Mouse (Mus musculus): ENCODE measurements around the gene Gpr37l1. TPM values are rescaled to one million over a fixed set of nuclear protein-coding genes. Genes with fewer than 3 reads are reported as not detected.

The Gpr37l1 gene
- polyA plus RNA-seq, 1 experiment: 0.67 TPM

- TF ChIP-seq CTCF (IDR thresholded peaks at IDR 0.05; ENCODE audit: control insufficient read depth, insufficient read depth, low read length): no peak
- WGBS: 85% methylated on average over 6 of the region's 6 CpGs
Measured at GRCm38 (mm10) chr1:135162720-135163119, 4.8 kb downstream of the Gpr37l1 start.

GRCm38 (mm10) chr1:135160411-135161050 is 7.0 kb downstream of the Gpr37l1 start:
- no peak for TF ChIP-seq POLR2A (IDR thresholded peaks at IDR 0.05; ENCODE audit: borderline replicate concordance, control insufficient read depth, low read depth, low read length)
- TF ChIP-seq CTCF (IDR thresholded peaks at IDR 0.05; ENCODE audit: control insufficient read depth, insufficient read depth, low read length): no peak
- no peak overlapping the region for H3K4me3 ChIP-seq (replicated peaks; ENCODE audit: control insufficient read depth, low read depth, low read length)
- no peaks in the 10 kb centered on the region for H3K4me1 ChIP-seq (ENCODE audit: control insufficient read depth, insufficient read depth, low read length)
- 86% methylated on average over 13 of the region's 13 CpGs for WGBS
- no peak overlapping the region for H3K27ac ChIP-seq (ENCODE audit: control insufficient read depth, insufficient read depth, low read depth, low read length, poor library complexity)

More at GRCm38 (mm10) chr1:135162720-135163119, 4.8 kb downstream of the Gpr37l1 start:
- H3K4me3 ChIP-seq (replicated peaks; ENCODE audit: control insufficient read depth, low read depth, low read length): no peak overlapping the region
- H3K27ac ChIP-seq (ENCODE audit: control insufficient read depth, insufficient read depth, low read depth, low read length, poor library complexity): no peak overlapping the region
- no peaks in the 10 kb centered on the region for H3K4me1 ChIP-seq (ENCODE audit: control insufficient read depth, insufficient read depth, low read length)

GRCm38 (mm10) chr1:135159556-135160123 is 7.8 kb downstream of the Gpr37l1 start:
- Histone ChIP-seq H3K4me3 (replicated peaks; ENCODE audit: control insufficient read depth, low read depth, low read length) (no peak overlapping the region), H3K4me1 (ENCODE audit: control insufficient read depth, insufficient read depth, low read length) (no peaks in the 10 kb centered on the region), H3K27ac (ENCODE audit: control insufficient read depth, insufficient read depth, low read depth, low read length, poor library complexity) (no peak overlapping the region)
- WGBS: 82% methylated on average over 11 of the region's 11 CpGs
- TF ChIP-seq POLR2A (IDR thresholded peaks at IDR 0.05; ENCODE audit: borderline replicate concordance, control insufficient read depth, low read depth, low read length) (no peak), CTCF (IDR thresholded peaks at IDR 0.05; ENCODE audit: control insufficient read depth, insufficient read depth, low read length) (no peak)

GRCm38 (mm10) chr1:135159074-135159473 is 8.4 kb downstream of the Gpr37l1 start:
- no peak overlapping the region for H3K27ac ChIP-seq (ENCODE audit: control insufficient read depth, insufficient read depth, low read depth, low read length, poor library complexity)
- H3K4me3 ChIP-seq (replicated peaks; ENCODE audit: control insufficient read depth, low read depth, low read length): no peak overlapping the region
- H3K4me1 ChIP-seq (ENCODE audit: control insufficient read depth, insufficient read depth, low read length): no peaks in the 10 kb centered on the region
- 76% methylated on average over 7 of the region's 7 CpGs for WGBS
- TF ChIP-seq CTCF (IDR thresholded peaks at IDR 0.05; ENCODE audit: control insufficient read depth, insufficient read depth, low read length): no peak
- TF ChIP-seq POLR2A (IDR thresholded peaks at IDR 0.05; ENCODE audit: borderline replicate concordance, control insufficient read depth, low read depth, low read length): no peak

- 81% methylated on average over 5 of the region's 5 CpGs for WGBS
Measured at GRCm38 (mm10) chr1:135158633-135159032, 8.8 kb downstream of the Gpr37l1 start.

GRCm38 (mm10) chr1:135156300-135156699 is 11.2 kb downstream of the Gpr37l1 start:
- H3K4me1 ChIP-seq (ENCODE audit: control insufficient read depth, insufficient read depth, low read length): no peaks in the 10 kb centered on the region
- no peak overlapping the region for H3K4me3 ChIP-seq (replicated peaks; ENCODE audit: control insufficient read depth, low read depth, low read length)
- WGBS: 86% methylated on average over 6 of the region's 6 CpGs
- H3K27ac ChIP-seq (ENCODE audit: control insufficient read depth, insufficient read depth, low read depth, low read length, poor library complexity): no peak overlapping the region
- TF ChIP-seq POLR2A (IDR thresholded peaks at IDR 0.05; ENCODE audit: borderline replicate concordance, control insufficient read depth, low read depth, low read length) (no peak), CTCF (IDR thresholded peaks at IDR 0.05; ENCODE audit: control insufficient read depth, insufficient read depth, low read length) (no peak)

More at GRCm38 (mm10) chr1:135158633-135159032, 8.8 kb downstream of the Gpr37l1 start:
- Histone ChIP-seq H3K27ac (ENCODE audit: control insufficient read depth, insufficient read depth, low read depth, low read length, poor library complexity) (no peak overlapping the region), H3K4me1 (ENCODE audit: control insufficient read depth, insufficient read depth, low read length) (no peaks in the 10 kb centered on the region), H3K4me3 (replicated peaks; ENCODE audit: control insufficient read depth, low read depth, low read length) (no peak overlapping the region)
- TF ChIP-seq POLR2A (IDR thresholded peaks at IDR 0.05; ENCODE audit: borderline replicate concordance, control insufficient read depth, low read depth, low read length) (no peak), CTCF (IDR thresholded peaks at IDR 0.05; ENCODE audit: control insufficient read depth, insufficient read depth, low read length) (no peak)

GRCm38 (mm10) chr1:135154411-135154959 is 13.0 kb downstream of the Gpr37l1 start:
- H3K27ac ChIP-seq (ENCODE audit: control insufficient read depth, insufficient read depth, low read depth, low read length, poor library complexity): peak overlapping the region; percentile 29; the same call in 1 of the 2 replicates
- WGBS: 10% methylated on average over 14 of the region's 14 CpGs
- no peaks in the 10 kb centered on the region for H3K4me1 ChIP-seq (ENCODE audit: control insufficient read depth, insufficient read depth, low read length)
- TF ChIP-seq CTCF (IDR thresholded peaks at IDR 0.05; ENCODE audit: control insufficient read depth, insufficient read depth, low read length) (peak; percentile 74), POLR2A (IDR thresholded peaks at IDR 0.05; ENCODE audit: borderline replicate concordance, control insufficient read depth, low read depth, low read length) (no peak)
- no peak overlapping the region for H3K4me3 ChIP-seq (replicated peaks; ENCODE audit: control insufficient read depth, low read depth, low read length)

- TF ChIP-seq POLR2A (IDR thresholded peaks at IDR 0.05; ENCODE audit: borderline replicate concordance, control insufficient read depth, low read depth, low read length) (no peak), CTCF (IDR thresholded peaks at IDR 0.05; ENCODE audit: control insufficient read depth, insufficient read depth, low read length) (no peak)
- no peaks in the 10 kb centered on the region for H3K4me1 ChIP-seq (ENCODE audit: control insufficient read depth, insufficient read depth, low read length)
- H3K27ac ChIP-seq (ENCODE audit: control insufficient read depth, insufficient read depth, low read depth, low read length, poor library complexity): no peak overlapping the region
- no peak overlapping the region for H3K4me3 ChIP-seq (replicated peaks; ENCODE audit: control insufficient read depth, low read depth, low read length)
- 56% methylated on average over 13 of the region's 13 CpGs for WGBS
Measured at GRCm38 (mm10) chr1:135154011-135154410, 13.5 kb downstream of the Gpr37l1 start.

All from bone marrow, adult 2 months (tissue).